Mouse (Mus musculus) stomach, postnatal 0 days (tissue): ENCODE data around the gene Polm.

Experiments
- CTCF ChIP-seq: IDR thresholded peaks from 2 replicates; pipeline ENCODE4 v1.5.1; 2016; ENCODE audit warnings: antibody characterized with exemption, low read depth, mild to moderate bottlenecking, moderate library complexity
- EP300 ChIP-seq: optimal IDR thresholded peaks from 2 replicates; pipeline ENCODE3; 2016; ENCODE audit warnings: antibody characterized with exemption

DNA sequence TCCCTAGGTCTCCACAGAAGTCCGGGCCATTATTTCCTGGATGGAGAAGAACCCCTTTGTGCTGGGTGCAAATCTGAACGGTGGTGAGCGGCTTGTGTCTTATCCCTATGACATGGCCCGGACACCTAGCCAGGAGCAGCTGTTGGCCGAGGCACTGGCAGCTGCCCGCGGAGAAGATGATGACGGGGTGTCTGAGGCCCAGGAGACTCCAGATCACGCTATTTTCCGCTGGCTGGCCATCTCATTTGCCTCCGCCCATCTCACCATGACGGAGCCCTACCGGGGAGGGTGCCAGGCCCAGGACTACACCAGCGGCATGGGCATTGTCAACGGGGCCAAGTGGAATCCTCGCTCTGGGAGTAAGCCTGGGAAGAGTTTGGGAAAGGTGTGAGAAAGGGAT, 32.3 kb upstream of the Polm start:
- TF ChIP-seq EP300: no peak
- no peak for TF ChIP-seq CTCF
